Mouse (Mus musculus) midbrain, embryonic 11.5 days (tissue): Measurements from ENCODE around the gene Sec16b. TPM values are rescaled to one million over a fixed set of nuclear protein-coding genes. Genes with fewer than 3 reads are reported as not detected.

Source experiments
- ATAC-seq: fragments of 200-750 bp; cut with Nextera tagmentation; 2 replicates; pipeline ENCODE4 v1.8.0; 2017; ENCODE audit warnings: moderate TSS enrichment, moderate library complexity; ENCODE audit not compliant: low FRiP score
- DNase-seq: peaks from one replicate; pipeline ENCODE4 v3.0.0; 2015; ENCODE audit warnings: low spot score; ENCODE audit errors: missing footprints
- H3K27ac ChIP-seq: fragments of 300-500 bp; sonication (generic); 2 replicates; pipeline ENCODE4 v1.5.1; 2014; ENCODE audit warnings: low read depth, low read length
- H3K27me3 ChIP-seq: fragments of 300-500 bp; sonication (generic); 2 replicates; pipeline ENCODE4 v1.6.1; 2014; ENCODE audit warnings: mild to moderate bottlenecking, low read length, moderate library complexity, mixed read lengths; ENCODE audit not compliant: control insufficient read depth, insufficient read depth
- H3K36me3 ChIP-seq: fragments of 300-500 bp; sonication (generic); 2 replicates; pipeline ENCODE4 v1.6.1; 2014; ENCODE audit warnings: mild to moderate bottlenecking, low read length, moderate library complexity, mixed read lengths; ENCODE audit not compliant: control insufficient read depth, insufficient read depth
- H3K4me1 ChIP-seq: fragments of 300-500 bp; sonication (generic); 2 replicates; pipeline ENCODE4 v1.6.1; 2014; ENCODE audit warnings: low read length; ENCODE audit not compliant: control insufficient read depth, insufficient read depth
- H3K4me2 ChIP-seq: fragments of 300-500 bp; sonication (generic); 2 replicates; pipeline ENCODE4 v1.6.1; 2014; ENCODE audit warnings: mild to moderate bottlenecking, moderate library complexity
- H3K4me3 ChIP-seq: fragments of 300-500 bp; sonication (generic); 2 replicates; pipeline ENCODE4 v1.5.1; 2014; ENCODE audit warnings: low read depth, low read length
- H3K9ac ChIP-seq: fragments of 300-500 bp; sonication (generic); 2 replicates; pipeline ENCODE4 v1.6.1; 2014; ENCODE audit warnings: low read length
- H3K9me3 ChIP-seq: fragments of 300-500 bp; sonication (generic); 2 replicates; pipeline ENCODE4 v1.6.1; 2016; ENCODE audit warnings: low read length; ENCODE audit not compliant: control insufficient read depth
- WGBS: fragments of 180-500 bp; shearing (Covaris S2); extraction: QIAGEN DNeasy Blood & Tissue Kit; methylation state at CpG from one replicate; pipeline ENCODE4 v1.1.7; 2014; 5-methylcytosine and 5-hydroxymethylcytosine counted together
- polyA plus RNA-seq: library from polyadenylated mRNA; unstranded; fragments of >200 nt; fragmentation: Nextera tagmentation; extraction: Ambion mirVana; gene quantifications from 2 replicates; pipeline ENCODE4 v1.2.1, GENCODE M21; 2014

Gene Sec16b
- polyA plus RNA-seq, 1 experiment from 2014 or later, result 0.55 TPM

GRCm38 (mm10) chr1:157519396-157519795, 12.9 kb downstream of the Sec16b start:
- Histone ChIP-seq H3K27ac (no peak overlapping the region), H3K4me1 (no peaks in the 10 kb centered on the region), H3K27me3 (no peaks in the 10 kb centered on the region), H3K4me2 (no peak overlapping the region), H3K9me3 (no peaks in the 10 kb centered on the region), H3K9ac (no peak overlapping the region), H3K36me3 (no peaks in the 10 kb centered on the region), H3K4me3 (no peak overlapping the region)
- ATAC-seq (no peak), DNase-seq (peak; percentile 49)
- 88% methylated on average over 2 of the region's 2 CpGs for WGBS

GRCm38 (mm10) chr1:157522322-157522721, 15.8 kb downstream of the Sec16b start:
- whole genome bisulfite sequencing, result 93% methylated on average over 5 of the region's 5 CpGs
- Histone ChIP-seq H3K36me3 (no peaks in the 10 kb centered on the region), H3K4me3 (no peak overlapping the region), H3K4me2 (no peak overlapping the region), H3K27me3 (no peaks in the 10 kb centered on the region), H3K27ac (no peak overlapping the region), H3K9ac (no peak overlapping the region), H3K4me1 (no peaks in the 10 kb centered on the region), H3K9me3 (no peaks in the 10 kb centered on the region)
- DNase-seq, result peak; percentile 54
- no peak for ATAC-seq

- H3K4me3 ChIP-seq, result no peak overlapping the region
- no peak overlapping the region for H3K9ac ChIP-seq
- no peak for ATAC-seq
- H3K27ac ChIP-seq, result no peak overlapping the region
- no peaks in the 10 kb centered on the region for H3K36me3 ChIP-seq
- no peaks in the 10 kb centered on the region for H3K9me3 ChIP-seq
- H3K4me2 ChIP-seq, result no peak overlapping the region
- H3K4me1 ChIP-seq, result no peaks in the 10 kb centered on the region
- peak; percentile 26 for DNase-seq
- no peaks in the 10 kb centered on the region for H3K27me3 ChIP-seq
- WGBS, result 91% methylated on average over 7 of the region's 7 CpGs
These were observed 18.2 kb downstream of the Sec16b start for GRCm38 (mm10) chr1:157524775-157525174.

- no peaks in the 10 kb centered on the region for H3K4me1 ChIP-seq
- ATAC-seq, result no peak
- no peak overlapping the region for H3K4me3 ChIP-seq
- no peaks in the 10 kb centered on the region for H3K27me3 ChIP-seq
- no peak overlapping the region for H3K4me2 ChIP-seq
- H3K27ac ChIP-seq, result no peak overlapping the region
- H3K9me3 ChIP-seq, result no peaks in the 10 kb centered on the region
- DNase-seq, result peak; percentile 57
- no peak overlapping the region for H3K9ac ChIP-seq
- H3K36me3 ChIP-seq, result no peaks in the 10 kb centered on the region
- 89% methylated on average over 16 of the region's 16 CpGs for WGBS
These were observed 19.3 kb downstream of the Sec16b start for GRCm38 (mm10) chr1:157525692-157526354.

- no peak overlapping the region for H3K4me3 ChIP-seq
- no peak overlapping the region for H3K27ac ChIP-seq
- no peak for DNase-seq
- no peak overlapping the region for H3K9ac ChIP-seq
- H3K27me3 ChIP-seq, result no peaks in the 10 kb centered on the region
- WGBS, result 79% methylated on average over 5 of the region's 5 CpGs
- no peaks in the 10 kb centered on the region for H3K36me3 ChIP-seq
- no peaks in the 10 kb centered on the region for H3K4me1 ChIP-seq
- no peaks in the 10 kb centered on the region for H3K9me3 ChIP-seq
- no peak for ATAC-seq
- no peak overlapping the region for H3K4me2 ChIP-seq
These were observed 20.1 kb downstream of the Sec16b start for GRCm38 (mm10) chr1:157526625-157527024.

- Histone ChIP-seq H3K27ac (no peak overlapping the region), H3K27me3 (no peaks in the 10 kb centered on the region), H3K9me3 (no peaks in the 10 kb centered on the region), H3K36me3 (no peaks in the 10 kb centered on the region), H3K4me1 (0 out of 2 replicates have a peak, but pooled peaks cover 3% of the 10 kb centered on the region), H3K4me2 (no peak overlapping the region), H3K4me3 (no peak overlapping the region), H3K9ac (no peak overlapping the region)
- ATAC-seq (no peak), DNase-seq (peak; percentile 61)
- 59% methylated on average over 8 of the region's 8 CpGs for WGBS
These were observed 26.4 kb downstream of the Sec16b start for GRCm38 (mm10) chr1:157532826-157533460.

- Histone ChIP-seq H3K36me3 (no peaks in the 10 kb centered on the region), H3K4me1 (0 out of 2 replicates have a peak, but pooled peaks cover 3% of the 10 kb centered on the region), H3K9ac (no peak overlapping the region), H3K27ac (no peak overlapping the region), H3K4me3 (no peak overlapping the region), H3K4me2 (no peak overlapping the region), H3K27me3 (no peaks in the 10 kb centered on the region), H3K9me3 (no peaks in the 10 kb centered on the region)
- ATAC-seq (no peak), DNase-seq (no peak)
- 92% methylated on average over 1 of the region's 1 CpGs for WGBS
These were observed 29.0 kb downstream of the Sec16b start for GRCm38 (mm10) chr1:157535571-157535970.

- Histone ChIP-seq H3K27me3 (no peaks in the 10 kb centered on the region), H3K27ac (no peak overlapping the region), H3K4me2 (no peak overlapping the region), H3K4me1 (0 out of 2 replicates have a peak, but pooled peaks cover 3% of the 10 kb centered on the region), H3K36me3 (no peaks in the 10 kb centered on the region), H3K9ac (no peak overlapping the region), H3K4me3 (no peak overlapping the region), H3K9me3 (no peaks in the 10 kb centered on the region)
- WGBS, result 13% methylated on average over 6 of the region's 6 CpGs
- peak; percentile 97 for DNase-seq
- ATAC-seq, result peak; percentile 57; the same call in 1 of the 2 replicates
These were observed 29.9 kb downstream of the Sec16b start for GRCm38 (mm10) chr1:157536471-157536870.

GRCm38 (mm10) chr1:157537636-157538035, 31.1 kb downstream of the Sec16b start:
- Histone ChIP-seq H3K4me1 (0 out of 2 replicates have a peak, but pooled peaks cover 3% of the 10 kb centered on the region), H3K9me3 (no peaks in the 10 kb centered on the region), H3K9ac (no peak overlapping the region), H3K4me3 (no peak overlapping the region), H3K36me3 (no peaks in the 10 kb centered on the region), H3K4me2 (no peak overlapping the region), H3K27ac (no peak overlapping the region), H3K27me3 (no peaks in the 10 kb centered on the region)
- peak; percentile 14 for DNase-seq
- no peak for ATAC-seq
- 84% methylated on average over 5 of the region's 5 CpGs for WGBS
